Mouse (Mus musculus) pancreas, adult 10 weeks (tissue): ENCODE data around the gene Fbxo7. TPM values are rescaled to one million over a fixed set of nuclear protein-coding genes. Genes with fewer than 3 reads are reported as not detected.

Experiments used
- polyA plus RNA-seq: library from polyadenylated mRNA; stranded (reverse); fragments of 350-450 nt; fragmentation: Illumina TruSeq; extraction: RNeasy Lipid Tissue Mini Kit (QIAGEN cat#74804); gene quantifications from one replicate; pipeline ENCODE4 v1.2.3, GENCODE M21; 2015; ENCODE audit warnings: low read depth, low replicate concordance; ENCODE audit not compliant: insufficient read depth

The Fbxo7 gene
- 8.6 TPM for polyA plus RNA-seq

GRCm38 (mm10) chr10:86021749-86022473 is at the start of gene Fbxo7:
TSS of gene Fbxo7 (plus strand) at chr10:86021972.

GRCm38 (mm10) chr10:86011781-86012180 is 10.0 kb upstream of the Fbxo7 start, which contains the start of gene Bpifc:
TSS of gene Bpifc (minus strand) at chr10:86011895.

Other genes with a start within 250 kb of the Fbxo7 start
- gene Pwp1, start 192.5 kb upstream of the Fbxo7 start, polyA plus RNA-seq = 5.3 TPM
- 4.7 TPM for gene Prdm4, start 104.8 kb upstream of the Fbxo7 start, polyA plus RNA-seq
- gene Ascl4, start 94.3 kb upstream of the Fbxo7 start, polyA plus RNA-seq = not detected
- gene Rtcb, start 64.1 kb upstream of the Fbxo7 start, polyA plus RNA-seq = 38.6 TPM
- gene Bpifc, start 10.1 kb upstream of the Fbxo7 start, polyA plus RNA-seq = not detected